Mouse (Mus musculus) adrenal gland, postnatal 14 days (tissue): ENCODE data around the gene Psmc4. TPM values are rescaled to one million over a fixed set of nuclear protein-coding genes. Genes with fewer than 3 reads are reported as not detected.

Experiments
- total RNA-seq: library from RNA; stranded (reverse); gene quantifications from 2 replicates; pipeline ENCODE4 v1.2.3, GENCODE M21; 2021

The Psmc4 gene
- total RNA-seq, 1 experiment from 2014 or later: 171 TPM

Other genes with a start within 250 kb of the Psmc4 start
- 7.0 and 7.7 TPM in 2 replicates for gene Zfp626, start 242.9 kb downstream of the Psmc4 start, total RNA-seq
- 3.0 and 3.5 TPM in 2 replicates for gene Zfp59, start 211.5 kb downstream of the Psmc4 start, total RNA-seq
- 4.3 and 6.0 TPM in 2 replicates for gene Zfp607a, start 192.6 kb downstream of the Psmc4 start, total RNA-seq
- gene Zfp974, start 120.6 kb downstream of the Psmc4 start, total RNA-seq: 12.3 and 14.7 TPM in 2 replicates
- gene Zfp780b, start 70.9 kb downstream of the Psmc4 start, total RNA-seq: 9.9 and 12.0 TPM in 2 replicates
- 2.7 and 3.4 TPM in 2 replicates for gene Zfp850, start 36.0 kb downstream of the Psmc4 start, total RNA-seq
- gene Fcgbp, start 21.1 kb upstream of the Psmc4 start, total RNA-seq: not detected in 2 replicates
- gene 9530053A07Rik, start 79.4 kb upstream of the Psmc4 start, total RNA-seq: not detected in 2 replicates
- gene Fbl, start 119.6 kb upstream of the Psmc4 start, total RNA-seq: 111 and 122 TPM in 2 replicates
- gene Dyrk1b, start 129.4 kb upstream of the Psmc4 start, total RNA-seq: 34.7 and 35.0 TPM in 2 replicates
- 27.4 and 29.8 TPM in 2 replicates for gene Eid2, start 217.8 kb upstream of the Psmc4 start, total RNA-seq
- 14.2 and 14.3 TPM in 2 replicates for gene Eid2b, start 227.6 kb upstream of the Psmc4 start, total RNA-seq
- gene Selenov, start 241.1 kb upstream of the Psmc4 start, total RNA-seq: not detected in 2 replicates